Mouse (Mus musculus): ENCODE data around the gene Mill2. TPM values are rescaled to one million over a fixed set of nuclear protein-coding genes. Genes with fewer than 3 reads are reported as not detected.
"Not testable (repeated sequence)": the region's sequence is repeated elsewhere in the genome, so short reads cannot be mapped to it uniquely, and the experiment has no call there.

Mill2 gene
- polyA plus RNA-seq (2012; rRNA removed): 0.91 and 1.0 TPM in 2 replicates
- 0.21 TPM in 2 replicates for polyA plus RNA-seq (2014; fragmentation: Nextera tagmentation; extraction: Ambion mirVana)

- DNase-seq (ENCODE audit: low spot score): peak; percentile 6
- H3K27me3 ChIP-seq (ENCODE audit: control insufficient read depth, insufficient read depth, low read length): no peaks in the 10 kb centered on the region
- H3K36me3 ChIP-seq (ENCODE audit: control insufficient read depth, insufficient read depth, low read length): no peaks in the 10 kb centered on the region
- H3K4me1 ChIP-seq (ENCODE audit: control insufficient read depth, insufficient read depth, low read length): no peaks in the 10 kb centered on the region
- 18% methylated on average over 3 of the region's 3 CpGs for WGBS
- peak within 1 kb of the TSS; percentile 55 for H3K9ac ChIP-seq (ENCODE audit: low read depth, low read length, severe bottlenecking)
- TF ChIP-seq POLR2A (IDR thresholded peaks at IDR 0.05; ENCODE audit: borderline replicate concordance, extremely low read depth, insufficient read depth, insufficient read length): no peak
- H3K9me3 ChIP-seq (ENCODE audit: control insufficient read depth, low read length): no peaks in the 10 kb centered on the region
- H3K4me3 ChIP-seq (replicated peaks; ENCODE audit: low read length): peak within 1 kb of the TSS; percentile 34
- peak within 1 kb of the TSS; percentile 78 for H3K27ac ChIP-seq (replicated peaks; ENCODE audit: low read depth, low read length)
- no peak for ATAC-seq (ENCODE audit: low FRiP score, low read depth)
- peak within 1 kb of the TSS; percentile 52 for H3K4me2 ChIP-seq (replicated peaks; ENCODE audit: low read depth, low read length, severe bottlenecking)
Observed at GRCm38 (mm10) chr7:18839865-18840264, at the start of gene Mill2. Gene Mill2 (plus strand): TSS chr7:18839966.

GRCm38 (mm10) chr7:18790671-18791070, 49.1 kb upstream of the Mill2 start:
- not testable (repeated sequence) for H3K4me2 ChIP-seq (replicated peaks; ENCODE audit: low read depth, low read length, severe bottlenecking); H3K4me3 ChIP-seq (replicated peaks; ENCODE audit: low read length); H3K27me3 ChIP-seq (ENCODE audit: control insufficient read depth, insufficient read depth, low read length); H3K9ac ChIP-seq (ENCODE audit: low read depth, low read length, severe bottlenecking); ATAC-seq (ENCODE audit: low FRiP score, low read depth); H3K36me3 ChIP-seq (ENCODE audit: control insufficient read depth, insufficient read depth, low read length); DNase-seq (ENCODE audit: low spot score); H3K4me1 ChIP-seq (ENCODE audit: control insufficient read depth, insufficient read depth, low read length); H3K9me3 ChIP-seq (ENCODE audit: control insufficient read depth, low read length); H3K27ac ChIP-seq (replicated peaks; ENCODE audit: low read depth, low read length)

- no peaks in the 10 kb centered on the region for H3K36me3 ChIP-seq (ENCODE audit: control insufficient read depth, insufficient read depth, low read length)
- no peak for TF ChIP-seq POLR2A (IDR thresholded peaks at IDR 0.05; ENCODE audit: borderline replicate concordance, extremely low read depth, insufficient read depth, insufficient read length)
- ATAC-seq (ENCODE audit: low FRiP score, low read depth) (no peak), DNase-seq (ENCODE audit: low spot score) (no peak)
- H3K9ac ChIP-seq (ENCODE audit: low read depth, low read length, severe bottlenecking): no peak within 1 kb of the TSS
- no peaks in the 10 kb centered on the region for H3K27me3 ChIP-seq (ENCODE audit: control insufficient read depth, insufficient read depth, low read length)
- no peak within 1 kb of the TSS for H3K4me2 ChIP-seq (replicated peaks; ENCODE audit: low read depth, low read length, severe bottlenecking)
- no peak within 1 kb of the TSS for H3K27ac ChIP-seq (replicated peaks; ENCODE audit: low read depth, low read length)
- H3K4me1 ChIP-seq (ENCODE audit: control insufficient read depth, insufficient read depth, low read length): no peaks in the 10 kb centered on the region
- WGBS: 89% methylated on average over 1 of the region's 1 CpGs
- H3K4me3 ChIP-seq (replicated peaks; ENCODE audit: low read length): no peak within 1 kb of the TSS
- H3K9me3 ChIP-seq (ENCODE audit: control insufficient read depth, low read length): no peaks in the 10 kb centered on the region
Observed at GRCm38 (mm10) chr7:18798420-18798819, 41.3 kb upstream of the Mill2 start, which contains the start of gene Psg19. Gene Psg19 (minus strand): TSS chr7:18798520.

- Histone ChIP-seq H3K4me2 (replicated peaks; ENCODE audit: low read depth, low read length, severe bottlenecking) (no peak overlapping the region), H3K36me3 (ENCODE audit: control insufficient read depth, insufficient read depth, low read length) (no peaks in the 10 kb centered on the region), H3K9ac (ENCODE audit: low read depth, low read length, severe bottlenecking) (no peak overlapping the region), H3K27ac (replicated peaks; ENCODE audit: low read depth, low read length) (no peak overlapping the region), H3K4me3 (replicated peaks; ENCODE audit: low read length) (no peak overlapping the region), H3K9me3 (ENCODE audit: control insufficient read depth, low read length) (no peaks in the 10 kb centered on the region), H3K27me3 (ENCODE audit: control insufficient read depth, insufficient read depth, low read length) (no peaks in the 10 kb centered on the region), H3K4me1 (ENCODE audit: control insufficient read depth, insufficient read depth, low read length) (no peaks in the 10 kb centered on the region)
- no peak for TF ChIP-seq POLR2A (IDR thresholded peaks at IDR 0.05; ENCODE audit: borderline replicate concordance, extremely low read depth, insufficient read depth, insufficient read length)
- ATAC-seq (ENCODE audit: low FRiP score, low read depth) (no peak), DNase-seq (ENCODE audit: low spot score) (no peak)
- 35% methylated on average over 3 of the region's 3 CpGs for WGBS
Observed at GRCm38 (mm10) chr7:18799129-18799528, 40.6 kb upstream of the Mill2 start.

- H3K9me3 ChIP-seq (ENCODE audit: control insufficient read depth, low read length): no peaks in the 10 kb centered on the region
- no peak overlapping the region for H3K4me3 ChIP-seq (replicated peaks; ENCODE audit: low read length)
- DNase-seq (ENCODE audit: low spot score): no peak
- H3K4me1 ChIP-seq (ENCODE audit: control insufficient read depth, insufficient read depth, low read length): no peaks in the 10 kb centered on the region
- no peak overlapping the region for H3K4me2 ChIP-seq (replicated peaks; ENCODE audit: low read depth, low read length, severe bottlenecking)
- H3K9ac ChIP-seq (ENCODE audit: low read depth, low read length, severe bottlenecking): no peak overlapping the region
- no peak for ATAC-seq (ENCODE audit: low FRiP score, low read depth)
- TF ChIP-seq POLR2A (IDR thresholded peaks at IDR 0.05; ENCODE audit: borderline replicate concordance, extremely low read depth, insufficient read depth, insufficient read length): no peak
- H3K27ac ChIP-seq (replicated peaks; ENCODE audit: low read depth, low read length): no peak overlapping the region
- no peaks in the 10 kb centered on the region for H3K36me3 ChIP-seq (ENCODE audit: control insufficient read depth, insufficient read depth, low read length)
- H3K27me3 ChIP-seq (ENCODE audit: control insufficient read depth, insufficient read depth, low read length): no peaks in the 10 kb centered on the region
Observed at GRCm38 (mm10) chr7:18803526-18803925, 36.2 kb upstream of the Mill2 start.

DNA sequence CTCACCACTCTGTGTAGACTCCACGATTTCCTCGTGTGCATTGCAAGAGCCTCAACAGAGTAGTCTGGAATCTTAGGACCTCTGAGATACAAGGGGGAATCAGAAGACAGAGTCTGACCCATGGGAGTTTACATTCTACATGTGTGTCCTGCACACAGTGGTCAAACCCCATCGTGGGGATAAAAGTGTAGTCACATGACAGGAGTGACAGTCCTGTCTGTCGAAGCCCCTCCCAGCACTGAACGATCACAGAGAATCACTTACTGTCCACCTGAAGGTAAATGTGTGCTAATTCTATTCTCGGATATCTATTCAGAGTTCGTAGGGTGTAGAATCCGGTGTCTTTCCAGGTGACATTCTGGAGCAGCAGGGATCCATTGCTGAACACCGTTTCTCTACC, 21.5 kb upstream of the Mill2 start:
- Histone ChIP-seq H3K4me1 (ENCODE audit: control insufficient read depth, insufficient read depth, low read length) (no peaks in the 10 kb centered on the region), H3K4me3 (replicated peaks; ENCODE audit: low read length) (no peak overlapping the region), H3K27me3 (ENCODE audit: control insufficient read depth, insufficient read depth, low read length) (no peaks in the 10 kb centered on the region), H3K9me3 (ENCODE audit: control insufficient read depth, low read length) (no peaks in the 10 kb centered on the region), H3K9ac (ENCODE audit: low read depth, low read length, severe bottlenecking) (no peak overlapping the region), H3K36me3 (ENCODE audit: control insufficient read depth, insufficient read depth, low read length) (no peaks in the 10 kb centered on the region), H3K27ac (replicated peaks; ENCODE audit: low read depth, low read length) (no peak overlapping the region), H3K4me2 (replicated peaks; ENCODE audit: low read depth, low read length, severe bottlenecking) (no peak overlapping the region)
- TF ChIP-seq POLR2A (IDR thresholded peaks at IDR 0.05; ENCODE audit: borderline replicate concordance, extremely low read depth, insufficient read depth, insufficient read length): no peak
- DNase-seq (ENCODE audit: low spot score): no peak
- WGBS: 85% methylated on average over 9 of the region's 9 CpGs
- ATAC-seq (ENCODE audit: low FRiP score, low read depth): no peak

All from limb, embryonic 14.5 days (tissue).